Mouse (Mus musculus): Measurements from ENCODE around the gene Gm28035.

Gene Gm28035

DNA sequence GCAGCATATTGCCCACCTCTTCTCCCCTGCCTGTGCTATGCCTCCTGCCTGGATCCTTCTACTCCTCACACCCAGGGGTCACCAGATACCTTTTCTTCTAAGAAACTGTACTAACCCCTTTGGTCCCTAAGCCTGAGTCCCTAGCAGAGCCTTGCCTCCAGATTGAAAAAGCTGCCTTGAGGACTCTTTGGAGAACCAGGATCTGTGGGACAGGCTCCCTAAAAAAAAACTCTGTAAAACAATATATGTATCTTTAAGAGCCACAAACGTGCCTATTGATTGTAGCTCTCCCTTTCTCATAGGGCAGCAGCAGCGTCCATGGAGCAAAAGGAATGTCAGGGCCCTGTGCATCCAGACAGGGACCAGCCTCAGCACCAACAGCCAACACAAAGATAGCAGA lies at the start of gene Gm28035:
TSS of gene Gm28035 (plus strand) at position 301 of the 400 bp plus-strand sequence.
- no peak for DNase-seq (ENCODE audit: low read depth, low spot score)

DNA sequence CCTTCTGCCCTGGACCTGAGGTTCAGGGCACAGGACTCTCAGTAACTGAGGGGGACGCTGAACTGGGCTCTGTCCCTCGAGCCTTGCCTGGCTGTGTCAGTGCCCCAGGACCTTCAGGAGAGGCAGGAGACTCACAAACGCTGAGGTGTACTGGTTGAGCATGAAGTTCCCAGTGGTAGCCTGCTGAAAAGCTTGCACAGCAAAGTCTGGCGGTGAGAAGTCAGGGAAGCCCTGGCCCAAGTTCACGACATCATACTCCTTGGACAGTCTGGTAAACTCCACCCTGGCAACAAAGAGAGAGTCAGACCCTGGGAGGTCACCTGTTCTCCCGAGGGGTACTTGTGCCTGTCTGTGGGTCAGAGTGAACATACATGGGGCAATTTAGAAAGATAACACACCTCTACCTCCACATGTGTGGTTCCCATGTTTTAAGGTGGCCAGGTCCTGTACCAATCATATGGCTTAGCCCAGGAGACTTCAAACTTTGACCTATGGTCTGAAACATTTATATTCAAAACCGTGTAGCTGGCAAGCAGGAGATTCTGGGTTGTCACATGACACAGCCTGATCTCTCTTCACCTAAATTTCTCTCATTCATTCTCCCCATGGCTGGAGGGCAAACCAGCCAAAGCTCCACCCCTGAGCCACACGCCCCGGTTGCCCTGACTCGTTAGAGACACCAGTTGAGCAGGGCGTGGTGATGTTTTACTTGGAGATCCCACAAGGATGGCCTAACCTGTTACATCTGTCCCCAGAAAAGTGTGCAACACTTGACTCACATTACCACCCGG lies 48.4 kb upstream of the Gm28035 start:
- DNase-seq (ENCODE audit: low read depth, low spot score): no peak

DNA sequence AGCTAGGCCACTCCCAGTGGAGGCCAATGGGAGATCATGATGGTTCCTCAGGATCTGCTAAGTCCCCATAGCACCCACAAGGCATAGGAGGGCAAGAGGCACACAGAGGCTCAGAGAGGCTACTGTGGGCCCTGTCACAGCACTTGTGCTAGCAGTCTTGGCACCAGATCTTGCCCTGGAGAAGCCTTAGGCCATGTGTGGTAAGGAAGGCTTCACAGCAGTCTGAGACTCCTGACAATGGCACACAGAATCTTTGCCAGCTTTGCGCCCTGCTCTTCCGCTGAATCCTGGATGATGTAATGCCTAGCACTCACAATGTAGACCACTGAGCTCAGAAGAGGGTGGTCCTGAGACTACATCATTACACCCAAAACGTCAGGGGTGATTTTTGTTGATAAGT lies 45.7 kb upstream of the Gm28035 start:
- DNase-seq (ENCODE audit: low read depth, low spot score): no peak

DNA sequence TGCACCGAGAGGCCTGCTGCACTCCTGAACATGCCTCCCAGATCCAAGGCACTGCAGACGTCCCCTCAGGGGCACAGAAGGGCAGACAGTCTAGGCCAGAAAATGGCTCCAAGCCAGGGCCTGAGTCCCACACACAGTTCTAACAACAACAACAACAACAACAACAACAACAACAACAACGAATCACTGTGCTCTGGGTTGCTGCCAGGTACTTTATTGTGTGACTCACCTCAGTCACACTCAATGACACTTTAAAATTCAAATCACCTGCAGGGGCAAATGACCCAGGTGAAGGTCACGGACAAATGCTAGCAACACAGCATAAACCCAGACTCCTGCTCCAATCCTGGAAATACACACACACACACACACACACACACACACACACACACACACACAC lies 42.3 kb upstream of the Gm28035 start:
- no peak for DNase-seq (ENCODE audit: low read depth, low spot score)

DNA sequence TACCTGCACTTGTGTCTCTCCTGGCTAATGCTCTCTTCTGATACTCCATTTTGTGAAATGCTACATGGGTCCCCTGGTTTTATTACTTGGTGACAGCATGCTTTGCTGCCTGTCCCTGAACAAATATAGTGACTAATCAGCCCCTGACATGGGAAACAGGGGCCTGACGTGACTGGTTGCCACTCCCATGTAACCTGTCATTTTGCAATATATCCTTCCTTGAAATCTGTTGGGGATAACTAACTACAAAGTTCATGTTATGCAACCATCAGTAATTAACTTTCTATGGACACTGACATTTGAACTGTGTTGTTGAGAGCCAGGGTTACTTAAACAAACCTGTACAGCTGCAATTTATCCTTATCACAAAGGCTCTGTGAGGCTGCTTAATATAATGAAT lies 40.4 kb upstream of the Gm28035 start:
- DNase-seq (ENCODE audit: low read depth, low spot score): no peak

DNA sequence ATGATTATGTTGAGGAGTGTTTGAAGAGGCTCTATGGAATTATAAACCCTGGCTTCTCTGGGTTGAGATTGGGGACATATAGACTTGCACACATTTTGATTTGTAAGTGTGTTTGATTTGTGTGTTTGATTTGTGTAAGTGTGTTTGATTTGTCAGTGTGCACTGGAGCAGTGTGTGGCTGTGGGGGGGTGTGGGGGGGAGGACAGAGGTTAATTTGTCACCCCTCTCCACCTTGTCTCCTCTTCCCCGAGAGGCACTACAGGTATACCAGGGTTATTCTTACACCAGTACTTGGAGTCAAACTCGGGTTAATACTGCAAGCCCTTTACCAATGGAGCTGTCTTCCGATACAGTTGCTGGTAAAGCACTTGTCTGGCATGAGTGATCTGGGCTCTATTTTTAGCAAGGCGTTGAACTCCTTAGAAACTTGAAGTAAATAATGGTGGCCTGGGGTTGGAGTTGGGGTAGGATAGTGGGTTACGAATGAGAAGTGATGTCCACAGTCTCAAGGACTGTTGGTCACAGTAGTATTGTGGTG lies 39.9 kb upstream of the Gm28035 start:
- DNase-seq (ENCODE audit: low read depth, low spot score): no peak

DNA sequence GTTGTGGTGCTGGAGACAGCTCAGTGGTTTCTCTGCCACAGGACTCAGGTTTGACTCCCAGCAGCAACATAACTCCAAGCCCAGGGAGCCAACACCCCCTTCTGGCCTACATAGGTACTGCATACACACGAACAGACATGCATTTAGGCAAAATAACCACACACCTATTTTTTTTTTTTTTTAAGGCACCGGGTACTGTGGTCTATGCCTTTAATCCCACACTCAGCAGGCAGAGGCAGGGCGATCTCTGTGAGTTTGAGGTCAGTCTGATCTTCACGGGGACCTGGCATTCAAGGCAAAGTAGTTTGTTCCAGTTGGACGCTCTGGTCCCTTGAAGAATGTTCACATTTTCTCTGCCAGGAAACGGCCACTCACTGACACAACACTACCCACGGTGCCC lies 36.9 kb upstream of the Gm28035 start:
- peak; percentile 55 for DNase-seq (ENCODE audit: low read depth, low spot score)

DNA sequence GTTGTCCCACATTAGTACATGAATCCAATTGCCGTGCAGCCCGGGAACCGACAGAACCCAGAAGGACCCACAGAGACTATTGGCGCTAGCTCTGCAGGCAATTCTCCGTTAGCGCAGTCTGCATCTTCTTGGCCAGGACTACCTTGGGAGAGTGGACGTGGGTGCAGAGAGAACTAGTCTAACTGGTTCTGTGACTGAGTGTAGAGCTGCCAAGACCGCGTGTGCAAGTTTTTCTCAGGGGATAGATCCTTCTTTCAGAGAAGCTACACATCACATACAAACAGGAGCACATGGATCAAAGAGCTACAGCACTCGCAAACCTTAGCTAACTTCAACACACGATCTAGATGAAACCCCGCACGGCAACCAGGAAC lies 35.1 kb upstream of the Gm28035 start:
- DNase-seq (ENCODE audit: low read depth, low spot score): no peak

DNA sequence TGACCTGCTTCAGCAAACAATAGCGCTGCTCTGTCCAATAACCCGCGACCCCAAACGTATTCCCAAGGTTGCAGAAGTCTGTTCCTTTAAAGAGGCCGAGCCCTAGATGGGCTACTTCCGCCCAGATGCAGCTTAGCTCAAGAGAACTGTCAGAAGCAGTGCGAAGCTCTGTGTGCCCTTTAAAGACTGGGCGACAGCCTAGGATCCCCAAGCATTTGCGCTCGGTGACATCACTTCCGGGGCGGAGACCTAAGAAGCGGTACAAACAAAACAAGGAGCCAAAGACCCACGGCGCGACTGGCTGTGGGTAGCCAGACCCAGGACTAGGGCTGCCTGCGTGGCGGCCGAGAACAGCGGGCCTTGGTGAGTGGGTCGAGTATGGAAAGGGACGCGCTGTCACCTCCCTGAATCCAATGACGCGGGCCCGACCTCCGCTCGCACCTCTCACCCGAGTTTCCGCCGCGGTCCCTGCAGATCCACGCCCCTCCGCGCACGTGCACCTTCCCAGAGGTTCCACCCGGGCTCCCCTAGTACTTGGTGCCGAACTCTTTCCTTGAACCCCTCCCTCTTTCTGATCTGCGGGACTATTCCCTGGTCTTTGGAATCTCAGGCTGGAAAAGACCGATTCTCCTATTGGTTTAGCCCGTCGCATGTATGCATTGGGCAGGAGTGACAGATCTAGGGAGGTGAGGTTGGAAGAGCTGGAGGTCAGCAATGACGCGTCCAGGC lies 34.6 kb upstream of the Gm28035 start, which contains the start of gene Kyat1:
TSS of gene Kyat1 (minus strand) at position 219 of the 729 bp plus-strand sequence.
- peak; percentile 94 for DNase-seq (ENCODE audit: low read depth, low spot score)

DNA sequence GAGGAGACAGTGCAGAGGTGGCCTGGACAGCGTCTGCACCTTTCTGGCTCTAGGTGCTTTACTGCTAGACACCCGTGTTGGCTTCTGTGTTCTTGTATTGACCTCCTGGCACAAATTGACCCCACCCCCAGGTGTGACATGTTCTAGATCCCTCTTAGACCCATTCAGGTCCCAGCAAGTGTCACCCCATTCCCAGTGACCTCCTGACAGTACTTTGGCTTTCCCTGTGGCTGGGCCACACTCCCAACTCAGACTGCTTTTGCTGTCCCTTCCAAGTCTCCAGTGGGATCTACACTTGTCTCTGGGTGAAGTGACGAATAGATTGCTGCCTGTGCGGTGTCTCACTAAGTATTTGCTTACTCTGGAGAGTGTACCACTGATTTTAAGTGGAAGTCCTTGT lies 33.0 kb upstream of the Gm28035 start:
- DNase-seq (ENCODE audit: low read depth, low spot score): no peak

DNA sequence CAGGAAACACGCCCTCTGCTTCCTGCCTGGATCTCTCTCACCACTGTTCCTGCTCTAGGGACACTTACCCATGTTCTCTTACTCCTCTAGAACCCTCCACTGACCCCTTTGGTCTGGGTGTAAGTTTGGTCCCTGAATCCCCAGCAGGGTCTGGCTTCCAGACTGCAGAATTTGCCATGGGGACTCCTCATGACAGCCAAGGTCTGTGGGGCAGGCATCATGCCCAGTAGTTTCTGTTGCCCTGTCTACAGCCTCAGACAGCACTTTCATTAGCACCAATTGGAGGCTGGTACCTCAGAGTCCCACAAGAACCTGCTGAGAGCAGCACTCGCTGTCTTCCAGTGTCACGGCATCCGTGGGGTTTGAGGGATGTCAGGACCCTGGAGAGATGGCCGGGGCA lies 32.5 kb upstream of the Gm28035 start:
- DNase-seq (ENCODE audit: low read depth, low spot score): no peak

DNA sequence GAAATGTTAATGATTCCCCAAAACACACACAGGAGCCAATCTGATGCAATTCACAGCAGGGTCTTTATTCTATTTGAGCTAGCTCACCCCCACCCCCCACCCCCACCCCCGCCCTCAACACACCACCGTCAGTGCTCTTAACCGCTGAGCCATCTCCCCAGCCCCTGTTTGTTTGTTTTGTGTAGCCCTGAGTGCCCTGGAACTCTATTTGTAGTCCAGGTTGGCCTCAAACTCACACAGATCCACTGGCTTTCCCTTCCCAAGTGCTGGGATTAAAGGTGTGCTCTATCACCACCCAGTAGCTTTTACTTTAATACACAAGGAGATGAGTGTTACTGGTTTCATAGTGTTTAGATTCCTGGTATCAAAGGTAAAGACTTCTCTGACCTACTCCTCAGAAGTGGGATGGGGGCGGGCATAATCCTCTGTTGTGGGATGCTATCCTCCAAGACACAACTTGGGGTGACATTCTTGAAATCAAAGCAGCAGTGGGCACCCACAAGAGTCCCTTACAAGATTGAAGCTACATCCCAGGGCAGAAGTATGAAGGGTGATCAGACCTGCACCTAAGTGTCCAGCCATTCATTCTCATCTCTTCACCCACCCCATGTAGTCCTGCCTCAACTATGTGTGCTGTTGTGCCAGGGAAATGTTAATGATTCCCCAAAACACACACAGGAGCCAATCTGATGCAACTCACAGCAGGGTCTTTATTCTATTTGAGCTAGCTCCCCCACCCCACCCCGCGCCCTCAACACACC lies 28.8 kb upstream of the Gm28035 start:
- no peak for DNase-seq (ENCODE audit: low read depth, low spot score)

DNA sequence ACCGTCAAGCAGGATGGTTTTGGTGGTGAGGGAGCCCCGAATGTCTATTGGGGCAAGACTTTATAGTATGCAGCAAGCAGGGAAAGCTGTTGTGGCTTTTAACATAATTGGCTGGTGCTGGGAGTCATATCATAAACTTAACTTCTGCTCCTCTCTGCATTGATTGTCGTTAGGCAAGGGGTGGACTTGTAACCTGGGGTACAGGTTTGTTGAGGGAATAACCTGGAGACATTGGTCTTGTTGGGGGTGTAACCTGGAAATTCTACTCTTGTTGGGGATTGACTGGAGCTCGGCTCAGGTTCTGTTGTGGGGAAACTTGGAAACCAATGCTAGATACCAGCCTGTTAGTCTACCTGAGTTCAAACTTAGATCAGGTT lies 28.2 kb upstream of the Gm28035 start:
- DNase-seq (ENCODE audit: low read depth, low spot score): no peak

DNA sequence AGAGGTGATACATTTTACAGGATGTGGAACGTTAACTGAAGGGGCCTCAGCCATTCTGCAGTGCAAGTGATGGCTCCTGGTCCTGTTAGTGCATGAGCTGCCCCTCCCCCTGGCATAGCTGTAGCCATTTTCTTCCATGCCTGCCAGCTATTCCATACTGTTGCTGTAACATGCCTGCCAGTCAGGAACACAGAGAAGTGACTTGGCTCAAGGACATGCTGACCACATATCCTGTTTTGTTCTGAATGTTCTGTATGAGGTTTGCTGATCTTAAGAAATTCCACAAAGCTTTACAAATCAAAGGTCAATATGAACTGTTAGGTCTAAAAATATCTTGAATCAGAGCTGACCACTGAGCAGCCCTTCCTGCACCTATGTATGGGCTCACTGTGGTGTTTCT lies 27.4 kb upstream of the Gm28035 start:
- peak; percentile 32 for DNase-seq (ENCODE audit: low read depth, low spot score)

DNA sequence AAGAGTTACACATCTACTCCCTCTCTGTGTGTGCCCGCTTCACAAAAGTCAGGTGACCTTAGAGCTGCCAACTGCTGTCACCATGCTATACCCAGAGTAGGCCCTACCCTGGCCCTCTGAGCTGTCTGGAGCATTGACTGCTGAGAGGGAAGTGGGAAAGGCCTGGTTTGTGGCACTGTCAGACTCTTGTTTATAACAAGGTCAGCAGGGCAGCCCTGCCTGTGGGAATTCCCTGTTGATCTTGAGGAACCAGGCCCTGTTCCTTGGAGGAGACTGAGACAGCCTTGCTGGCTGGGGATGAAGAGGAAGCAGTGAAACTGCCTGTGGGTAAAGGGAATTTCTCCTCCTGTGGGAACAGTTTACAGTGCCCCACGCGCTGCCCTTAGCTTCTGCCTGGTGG lies 25.6 kb upstream of the Gm28035 start:
- DNase-seq (ENCODE audit: low read depth, low spot score): no peak

DNA sequence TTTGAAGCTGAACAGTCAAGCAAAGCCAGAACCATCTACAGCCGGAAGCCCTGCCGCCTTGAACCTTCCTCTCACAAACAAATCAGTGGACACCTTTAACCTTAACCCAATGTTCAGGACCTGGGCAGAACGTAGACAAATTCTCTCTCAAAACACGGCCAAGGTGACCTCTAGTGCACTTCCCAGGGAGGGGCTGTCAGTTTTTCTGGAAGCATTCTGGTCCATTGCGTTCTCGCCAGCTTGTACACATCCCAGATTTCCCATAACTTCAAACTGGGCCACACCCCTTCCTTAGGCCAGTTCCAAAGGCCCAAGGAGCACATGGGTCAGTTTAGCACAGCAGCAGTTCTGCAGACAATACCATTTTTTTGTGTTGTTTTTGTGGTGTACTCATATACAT lies 24.9 kb upstream of the Gm28035 start:
- DNase-seq (ENCODE audit: low read depth, low spot score): no peak

DNA sequence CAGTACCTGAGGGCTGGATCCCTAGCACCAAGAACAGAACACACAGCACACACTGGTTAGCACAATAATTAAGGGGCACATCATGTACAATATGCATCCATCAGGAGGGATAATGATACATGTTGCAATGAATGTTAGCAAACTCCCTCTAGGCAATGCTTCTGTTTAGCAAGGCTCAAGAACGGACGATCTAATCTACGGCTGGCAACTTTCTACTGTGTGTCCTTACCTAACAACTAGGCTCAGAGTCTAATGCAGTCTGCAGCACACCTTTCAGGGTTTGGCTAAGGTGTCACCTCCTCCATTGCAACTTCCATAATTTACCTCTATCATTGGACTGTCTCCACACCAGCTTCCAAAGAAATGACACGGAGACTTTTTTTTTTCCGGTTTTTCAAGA lies 24.1 kb upstream of the Gm28035 start:
- DNase-seq (ENCODE audit: low read depth, low spot score): no peak

DNA sequence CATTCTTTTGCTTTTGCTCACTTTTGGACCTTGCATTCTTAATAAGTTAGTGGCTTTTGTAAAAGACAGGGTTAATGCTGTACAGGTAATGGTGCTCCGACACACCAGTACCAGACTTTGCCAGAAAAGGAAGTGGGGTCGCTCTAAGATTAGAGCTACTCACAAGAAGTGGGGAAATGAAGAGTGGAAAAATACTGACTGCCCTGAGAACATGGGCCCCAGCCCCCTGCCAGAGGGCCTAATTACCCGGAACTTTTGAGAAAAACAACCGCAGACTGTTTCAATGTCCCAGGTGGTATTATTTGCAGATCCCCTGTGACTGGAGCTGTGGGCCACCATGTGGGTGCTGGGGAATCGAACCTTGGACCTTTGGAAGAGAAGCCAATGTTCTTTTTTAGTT lies 4.8 kb upstream of the Gm28035 start:
- DNase-seq (ENCODE audit: low read depth, low spot score): no peak

DNA sequence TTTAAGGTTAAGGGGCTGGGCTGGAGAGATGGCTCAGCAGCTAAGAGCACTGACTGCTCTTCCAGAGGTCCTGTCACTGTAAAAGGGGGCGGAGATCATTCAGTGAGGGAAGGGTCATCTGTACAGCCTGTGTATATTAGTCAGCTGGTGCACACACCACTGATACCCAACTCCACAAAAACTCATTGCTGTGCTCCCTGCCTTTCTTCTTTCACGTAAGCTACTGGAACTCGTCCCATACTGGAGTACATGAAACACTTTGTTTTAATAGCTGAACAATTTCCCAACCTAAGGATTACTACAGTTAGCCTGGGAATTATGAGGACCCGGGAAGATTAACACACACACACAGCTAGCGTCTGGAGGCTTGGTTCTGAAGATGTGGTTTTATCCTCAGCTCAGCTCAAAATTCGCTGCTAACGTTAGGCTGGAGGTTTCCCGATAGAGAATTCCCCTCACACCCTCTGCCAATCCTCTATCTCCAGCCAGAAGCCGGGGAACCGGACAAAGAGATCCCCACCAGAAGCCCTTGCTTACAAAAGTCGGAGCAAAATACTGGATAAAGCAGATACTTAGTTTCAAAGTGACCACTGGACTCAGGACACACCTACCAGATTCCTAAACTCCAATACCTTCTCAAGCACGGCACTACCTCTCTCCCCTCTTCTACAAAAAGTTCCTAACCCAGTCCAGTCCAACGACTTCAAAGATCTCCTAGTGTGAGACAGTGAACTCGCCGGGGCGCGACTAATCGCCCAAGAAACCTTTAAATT lies 3.8 kb upstream of the Gm28035 start:
- DNase-seq (ENCODE audit: low read depth, low spot score): peak; percentile 65

DNA sequence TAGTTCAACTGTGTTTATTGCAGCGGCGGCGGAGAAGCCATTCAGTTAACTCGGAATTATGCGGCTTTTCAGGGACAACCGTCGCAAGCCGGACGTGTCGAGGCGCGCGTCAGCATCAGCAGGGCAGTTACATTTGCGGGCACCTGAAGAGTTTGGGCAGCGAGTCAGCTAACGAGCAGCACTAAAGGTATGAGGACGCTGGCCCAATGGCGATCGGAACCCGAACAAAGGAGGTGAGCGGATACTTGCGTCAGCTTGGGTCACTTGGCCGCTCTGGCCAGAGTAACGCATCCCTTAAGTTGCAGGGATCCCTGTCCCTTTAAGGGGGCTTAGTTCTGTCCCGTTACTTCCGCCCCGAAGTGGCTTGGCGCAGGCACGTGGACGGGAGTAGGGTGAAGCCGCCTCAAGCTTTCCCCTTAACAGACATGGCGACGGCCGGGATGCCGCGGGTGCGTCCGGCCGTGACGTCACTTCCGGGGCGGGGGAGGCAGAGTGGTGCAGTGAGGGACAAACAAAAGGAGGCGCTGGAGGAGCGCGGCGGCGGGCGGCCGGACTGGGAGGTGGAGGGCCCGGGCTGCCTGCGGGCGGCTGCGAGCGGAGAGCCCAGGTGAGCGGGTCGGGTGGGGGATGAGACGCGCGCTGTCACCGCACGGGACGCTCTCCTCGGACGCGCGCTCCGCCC lies 3.0 kb upstream of the Gm28035 start, which contains the start of gene Lrrc8a:
TSS of gene Lrrc8a (plus strand) at position 517 of the 682 bp plus-strand sequence.
- DNase-seq (ENCODE audit: low read depth, low spot score): peak; percentile 96

DNA sequence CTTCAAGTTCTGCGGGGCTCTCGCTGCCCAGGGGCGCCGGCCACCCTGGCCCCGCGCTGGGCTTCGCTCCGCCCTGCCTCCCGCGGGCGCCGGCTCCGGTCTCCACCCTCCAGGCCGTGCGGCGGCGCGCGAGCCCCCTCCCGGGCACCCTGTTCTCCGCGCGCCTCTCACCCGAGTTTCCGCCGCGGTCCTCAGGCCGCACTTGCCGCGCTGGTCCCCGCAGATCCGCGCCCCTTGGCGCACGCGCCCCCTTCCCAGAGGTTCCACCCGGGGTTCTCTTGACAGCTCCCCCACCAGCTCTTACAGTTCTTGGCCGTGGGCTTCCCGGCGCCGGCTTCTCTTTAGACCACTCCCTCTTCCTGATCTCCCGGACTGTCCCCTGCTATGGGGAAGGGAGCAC lies 2.5 kb upstream of the Gm28035 start:
- peak; percentile 52 for DNase-seq (ENCODE audit: low read depth, low spot score)

Data from 3T3-L1 (cell line).